Mouse (Mus musculus) liver, postnatal 0 days (tissue): ENCODE results near the gene Best1. TPM values are rescaled to one million over a fixed set of nuclear protein-coding genes. Genes with fewer than 3 reads are reported as not detected.

ENCODE experiments used
- ATAC-seq: fragments of 200-750 bp; cut with Nextera tagmentation; 2 replicates; pipeline ENCODE4 v1.8.0; 2017; ENCODE audit warnings: mild to moderate bottlenecking, moderate library complexity
- DNase-seq: peaks from one replicate; pipeline ENCODE4 v3.0.0-alpha.2; 2016
- H3K27ac ChIP-seq: fragments of 300-500 bp; sonication (generic); 2 replicates; pipeline ENCODE4 v1.5.1; 2014; ENCODE audit warnings: antibody characterized with exemption, moderate library complexity, mild to moderate bottlenecking, low read depth
- H3K27me3 ChIP-seq: fragments of 300-500 bp; sonication (generic); 2 replicates; pipeline ENCODE4 v1.6.1; 2014; ENCODE audit warnings: low read length, control low read depth, mixed read lengths; ENCODE audit not compliant: insufficient read depth
- H3K36me3 ChIP-seq: fragments of 300-500 bp; sonication (generic); replicated peaks from 2 replicates; pipeline ENCODE4 v1.6.1; 2014; ENCODE audit warnings: mild to moderate bottlenecking, control low read depth, low read length, moderate library complexity, mixed read lengths; ENCODE audit not compliant: insufficient read depth
- H3K4me1 ChIP-seq: fragments of 300-500 bp; sonication (generic); 2 replicates; pipeline ENCODE4 v1.6.1; 2014; ENCODE audit warnings: antibody characterized with exemption, mild to moderate bottlenecking, control low read depth; ENCODE audit not compliant: insufficient read depth
- H3K4me2 ChIP-seq: fragments of 300-500 bp; sonication (generic); 2 replicates; pipeline ENCODE4 v1.6.1; 2014; ENCODE audit warnings: low read depth, mild to moderate bottlenecking, low read length, moderate library complexity, mixed read lengths
- H3K4me3 ChIP-seq: fragments of 300-500 bp; sonication (generic); 2 replicates; pipeline ENCODE4 v1.5.1; 2014; ENCODE audit warnings: low read depth, low read length
- H3K9ac ChIP-seq: fragments of 300-500 bp; sonication (generic); replicated peaks from 2 replicates; pipeline ENCODE4 v1.6.1; 2014; ENCODE audit warnings: mild to moderate bottlenecking, moderate library complexity
- H3K9me3 ChIP-seq: fragments of 300-500 bp; sonication (generic); 2 replicates; pipeline ENCODE4 v1.6.1; 2016; ENCODE audit warnings: mild to moderate bottlenecking, control low read depth, low read length, mixed read lengths
- CTCF ChIP-seq: sonication (generic); IDR thresholded peaks from 2 replicates; pipeline ENCODE4 v1.5.1; 2016; ENCODE audit warnings: antibody characterized with exemption, low read depth
- EP300 ChIP-seq: IDR thresholded peaks from 2 replicates; pipeline ENCODE4 v1.6.1; 2016; ENCODE audit warnings: antibody characterized with exemption, low read depth, mild to moderate bottlenecking
- WGBS: fragments of 180-500 bp; shearing (Covaris S2); extraction: QIAGEN DNeasy Blood & Tissue Kit; methylation state at CpG from one replicate; pipeline ENCODE4 v1.1.7; 2014; ENCODE audit not compliant: insufficient replicate concordance; 5-methylcytosine and 5-hydroxymethylcytosine counted together
- polyA plus RNA-seq: library from polyadenylated mRNA; unstranded; fragments of >200 nt; fragmentation: Nextera tagmentation; extraction: Ambion mirVana; gene quantifications from 2 replicates; pipeline ENCODE4 v1.2.1, GENCODE M21; 2015

Gene Best1
- polyA plus RNA-seq, 1 experiment from 2014 or later, result 0.13 TPM

GRCm38 (mm10) chr19:9954055-9954810, 47.2 kb downstream of the Best1 start:
- TF ChIP-seq CTCF (no peak; the same call in 1 of the 2 replicates), EP300 (peak; percentile 41; the same call in 1 of the 2 replicates)

GRCm38 (mm10) chr19:9952912-9953311, 48.5 kb downstream of the Best1 start:
- DNase-seq (peak; percentile 12), ATAC-seq (no peak)
- no peaks in the 10 kb centered on the region for H3K36me3 ChIP-seq
- 68% methylated on average over 3 of the region's 3 CpGs for WGBS
- H3K4me3 ChIP-seq, result no peak overlapping the region
- no peak overlapping the region for H3K9ac ChIP-seq
- H3K9me3 ChIP-seq, result no peaks in the 10 kb centered on the region
- H3K4me2 ChIP-seq, result no peak overlapping the region
- H3K4me1 ChIP-seq, result peaks cover 47% of the 10 kb centered on the region
- TF ChIP-seq CTCF (no peak), EP300 (no peak)
- H3K27me3 ChIP-seq, result no peaks in the 10 kb centered on the region
- peak overlapping the region; percentile 53; the same call in 1 of the 2 replicates for H3K27ac ChIP-seq

More at GRCm38 (mm10) chr19:9954055-9954810, 47.2 kb downstream of the Best1 start:
- H3K9ac ChIP-seq, result peak overlapping the region; percentile 69
- H3K27ac ChIP-seq, result peak overlapping the region; percentile 99
- peak overlapping the region; percentile 69 for H3K4me2 ChIP-seq
- ATAC-seq, result peak; percentile 88
- peak overlapping the region; percentile 34 for H3K4me3 ChIP-seq
- no peaks in the 10 kb centered on the region for H3K9me3 ChIP-seq
- H3K27me3 ChIP-seq, result no peaks in the 10 kb centered on the region
- peaks cover 50% of the 10 kb centered on the region for H3K4me1 ChIP-seq
- H3K36me3 ChIP-seq, result no peaks in the 10 kb centered on the region
- whole genome bisulfite sequencing, result 17% methylated on average over 7 of the region's 7 CpGs
- DNase-seq, result peak; percentile 77

- no peaks in the 10 kb centered on the region for H3K9me3 ChIP-seq
- H3K27me3 ChIP-seq, result no peaks in the 10 kb centered on the region
- H3K27ac ChIP-seq, result peak overlapping the region; percentile 53; the same call in 1 of the 2 replicates
- H3K4me2 ChIP-seq, result no peak overlapping the region
- no peak for TF ChIP-seq CTCF
- TF ChIP-seq EP300, result no peak
- 59% methylated on average over 3 of the region's 3 CpGs for WGBS
- H3K4me3 ChIP-seq, result no peak overlapping the region
- peak; percentile 13 for DNase-seq
- H3K9ac ChIP-seq, result no peak overlapping the region
- no peaks in the 10 kb centered on the region for H3K36me3 ChIP-seq
- ATAC-seq, result no peak
- H3K4me1 ChIP-seq, result peaks cover 42% of the 10 kb centered on the region
These were observed 49.0 kb downstream of the Best1 start for GRCm38 (mm10) chr19:9952390-9952789.

GRCm38 (mm10) chr19:9946986-9947385, 54.4 kb downstream of the Best1 start:
- Histone ChIP-seq H3K9me3 (no peaks in the 10 kb centered on the region), H3K27me3 (no peaks in the 10 kb centered on the region), H3K36me3 (no peaks in the 10 kb centered on the region), H3K9ac (no peak overlapping the region), H3K4me2 (no peak overlapping the region), H3K27ac (no peak overlapping the region), H3K4me3 (no peak overlapping the region), H3K4me1 (peaks cover 13% of the 10 kb centered on the region)
- no peak for TF ChIP-seq CTCF
- no peak for TF ChIP-seq EP300
- DNase-seq, result no peak
- WGBS, result 79% methylated on average over 3 of the region's 3 CpGs
- no peak for ATAC-seq

GRCm38 (mm10) chr19:9945800-9946564, 55.5 kb downstream of the Best1 start:
- ATAC-seq, result no peak
- no peak for DNase-seq
- H3K27me3 ChIP-seq, result no peaks in the 10 kb centered on the region
- H3K9ac ChIP-seq, result no peak overlapping the region
- TF ChIP-seq EP300 (no peak), CTCF (no peak)
- H3K36me3 ChIP-seq, result no peaks in the 10 kb centered on the region
- no peak overlapping the region for H3K27ac ChIP-seq
- no peak overlapping the region for H3K4me3 ChIP-seq
- WGBS, result 69% methylated on average over 8 of the region's 8 CpGs
- no peaks in the 10 kb centered on the region for H3K9me3 ChIP-seq
- no peak overlapping the region for H3K4me2 ChIP-seq
- H3K4me1 ChIP-seq, result peaks cover 20% of the 10 kb centered on the region
